Mouse (Mus musculus) cortical plate, adult 2 months (tissue): ENCODE results near the gene Olfr56.
"Not testable (repeated sequence)": the region's sequence is repeated elsewhere in the genome, so short reads cannot be mapped to it uniquely, and the experiment has no call there.

ENCODE experiments used
- CTCF ChIP-seq: fragments of 200-500 bp; IDR thresholded peaks from 2 replicates; pipeline ENCODE4 v1.5.1; 2011; ENCODE audit warnings: mild to moderate bottlenecking, control low read depth, low read length; ENCODE audit not compliant: insufficient read depth; ENCODE audit errors: extremely low read depth
- POLR2A ChIP-seq: fragments of 200-500 bp; IDR thresholded peaks from 2 replicates; pipeline ENCODE4 v1.6.1; 2011; ENCODE audit warnings: mild to moderate bottlenecking, low read length, control low read depth; ENCODE audit not compliant: insufficient read depth; ENCODE audit errors: extremely low read depth

DNA sequence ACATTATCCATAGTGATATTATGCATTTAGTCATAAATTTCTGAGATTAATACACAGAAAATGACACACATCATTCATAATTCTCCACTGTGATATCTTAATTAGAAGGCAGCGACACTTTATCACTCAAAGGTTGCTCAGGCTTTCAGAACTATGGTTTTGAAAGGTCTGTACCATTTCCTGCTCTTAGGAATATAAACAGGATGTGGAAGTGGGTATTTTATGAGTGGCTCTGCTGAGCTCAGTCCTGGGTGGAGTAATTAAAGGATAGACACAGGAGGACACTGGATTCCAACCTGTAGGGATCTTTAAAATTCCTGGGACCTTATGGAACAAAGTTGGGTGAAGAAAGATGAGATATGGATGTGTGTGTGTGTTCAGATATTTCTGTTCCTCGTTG is 27.6 kb downstream of the Olfr56 start:
- TF ChIP-seq POLR2A, CTCF: not testable (repeated sequence)
